Comparison of ENCODE assay signal across 27 mouse cellular contexts in genomic region chr14:23651682-23652081, GRCm38 (mm10).
DNase-seq lines count a peak whose midpoint lies in the region; ATAC-seq lines count a peak whose summit lies in the region.
"Had no signal": no experiment of that assay in that cellular context is flagged by ENCODE, and none has a peak within 500 bp of the region (broad histone marks: within the 10 kb centered on the region; RNA-seq: fewer than 3 reads in every experiment).

No protein-coding gene starts in this region.

- no peak overlapping the region for H3K4me2 ChIP-seq in forebrain, embryonic 14.5 days (ENCODE audit: low read length)
- no peak overlapping the region for H3K4me2 ChIP-seq in forebrain, embryonic 11.5 days (ENCODE audit: low read depth, low read length, severe bottlenecking)
- H3K4me2 ChIP-seq: limb, embryonic 12.5 days; liver, embryonic 15.5 days; midbrain, embryonic 15.5 days; neural tube, embryonic 12.5 days had no signal

- peak; percentile 37 for DNase-seq in forebrain, embryonic 14.5 days (ENCODE audit: low spot score)
- DNase-seq in forebrain, embryonic 11.5 days (ENCODE audit: low spot score), result no peak
- DNase-seq in heart, embryonic 10.5 days (ENCODE audit: low spot score), result peak; percentile 27
- DNase-seq in heart, postnatal 14 days, result no peak
- DNase-seq in lung, postnatal 4 days, result peak; percentile 13 to 43
- DNase-seq in lung, postnatal 36 days, result no peak
- DNase-seq in right cerebral cortex, postnatal 25 days, result peak; percentile 30
- DNase-seq in right cerebral cortex, postnatal 14 days, result no peak
- DNase-seq: adrenal gland, adult 8-10 months; cerebellum, adult 11 months; cerebellum, adult 9-10 months; cerebellum, postnatal 36 days; gastrocnemius, postnatal 10 days; kidney, adult 8-10 months; kidney, postnatal 4 days; thymus, adult 18-20 months; thymus, postnatal 25 days had no signal

- no peak overlapping the region for H3K9ac ChIP-seq in forebrain, embryonic 14.5 days (ENCODE audit: low read length)
- no peak overlapping the region for H3K9ac ChIP-seq in forebrain, embryonic 11.5 days (ENCODE audit: low read length)
- H3K9ac ChIP-seq: limb, embryonic 12.5 days; liver, embryonic 15.5 days; midbrain, embryonic 15.5 days; neural tube, embryonic 12.5 days had no signal

- no peaks in the 10 kb centered on the region for H3K9me3 ChIP-seq in forebrain, embryonic 14.5 days (replicated peaks; ENCODE audit: control insufficient read depth, low read length)
- H3K9me3 ChIP-seq in forebrain, embryonic 11.5 days (ENCODE audit: control insufficient read depth, low read length), result no peaks in the 10 kb centered on the region
- no peaks in the 10 kb centered on the region for H3K9me3 ChIP-seq in heart, embryonic 10.5 days
- H3K9me3 ChIP-seq: G1E; limb, embryonic 12.5 days; liver, embryonic 15.5 days; midbrain, embryonic 15.5 days; neural tube, embryonic 12.5 days had no signal

- H3K4me1 ChIP-seq in forebrain, embryonic 14.5 days (ENCODE audit: control insufficient read depth, insufficient read depth, low read length), result no peaks in the 10 kb centered on the region
- 0 out of 2 replicates have a peak, but pooled peaks cover 2% of the 10 kb centered on the region for H3K4me1 ChIP-seq in forebrain, embryonic 11.5 days (replicated peaks; ENCODE audit: control insufficient read depth, insufficient read depth, low read length)
- no peaks in the 10 kb centered on the region for H3K4me1 ChIP-seq in heart, embryonic 10.5 days
- H3K4me1 ChIP-seq: limb, embryonic 12.5 days; liver, embryonic 15.5 days; neural tube, embryonic 12.5 days had no signal

- no peak for ATAC-seq in forebrain, embryonic 14.5 days
- ATAC-seq in forebrain, embryonic 11.5 days (replicated peaks; ENCODE audit: low FRiP score), result no peak
- ATAC-seq: intestine, embryonic 16.5 days; midbrain, embryonic 15.5 days had no signal

- WGBS in forebrain, embryonic 14.5 days, result 61% methylated on average over 4 of the region's 4 CpGs
- WGBS in forebrain, embryonic 11.5 days, result 74% methylated on average over 4 of the region's 4 CpGs
- whole genome bisulfite sequencing in heart, embryonic 10.5 days, result 80% methylated on average over 4 of the region's 4 CpGs

- no peaks in the 10 kb centered on the region for H3K27me3 ChIP-seq in forebrain, embryonic 14.5 days (replicated peaks; ENCODE audit: control insufficient read depth, insufficient read depth, low read length)
- H3K27me3 ChIP-seq in forebrain, embryonic 11.5 days (ENCODE audit: control insufficient read depth, insufficient read depth, low read length), result no peaks in the 10 kb centered on the region
- 0 out of 2 replicates have a peak, but pooled peaks cover 4% of the 10 kb centered on the region for H3K27me3 ChIP-seq in heart, embryonic 10.5 days (ENCODE audit: insufficient read depth, poor library complexity, severe bottlenecking)
- H3K27me3 ChIP-seq: limb, embryonic 12.5 days; liver, embryonic 15.5 days; midbrain, embryonic 15.5 days; neural tube, embryonic 12.5 days had no signal

- H3K27ac ChIP-seq in forebrain, embryonic 14.5 days (ENCODE audit: low read depth, low read length), result no peak overlapping the region
- H3K27ac ChIP-seq in forebrain, embryonic 11.5 days (ENCODE audit: low read depth, low read length), result no peak overlapping the region
- H3K27ac ChIP-seq in heart, embryonic 10.5 days, result no peak overlapping the region
- H3K27ac ChIP-seq: kidney, postnatal 0 days; limb, embryonic 12.5 days; liver, embryonic 15.5 days; macrophage; midbrain, embryonic 15.5 days; neural tube, embryonic 12.5 days; stomach, postnatal 0 days had no signal

- no peaks in the 10 kb centered on the region for H3K36me3 ChIP-seq in forebrain, embryonic 14.5 days (ENCODE audit: control insufficient read depth, insufficient read depth, low read length)
- no peaks in the 10 kb centered on the region for H3K36me3 ChIP-seq in forebrain, embryonic 11.5 days (ENCODE audit: control insufficient read depth, insufficient read depth, low read length)
- H3K36me3 ChIP-seq in heart, embryonic 10.5 days, result no peaks in the 10 kb centered on the region
- H3K36me3 ChIP-seq: G1E; limb, embryonic 12.5 days; liver, embryonic 15.5 days; midbrain, embryonic 15.5 days; neural tube, embryonic 12.5 days had no signal

- no peak overlapping the region for H3K4me3 ChIP-seq in forebrain, embryonic 14.5 days (ENCODE audit: low read depth, low read length)
- no peak overlapping the region for H3K4me3 ChIP-seq in forebrain, embryonic 11.5 days (ENCODE audit: low read depth, low read length)
- no peak overlapping the region for H3K4me3 ChIP-seq in heart, embryonic 10.5 days
- H3K4me3 ChIP-seq: limb, embryonic 12.5 days; liver, embryonic 15.5 days; midbrain, embryonic 15.5 days; myocyte; neural tube, embryonic 12.5 days had no signal

- intact Hi-C loops in heart, postnatal 14 days (cut with DNase I), result no loop called here

Comparison
In these comparisons a context has a peak if more than half of its experiments do, and no peak if none do; other contexts are left out.
1. DNase-seq: peak in forebrain, embryonic 14.5 days (single experiment), heart, embryonic 10.5 days (single experiment), lung, postnatal 4 days (2 of 2) and right cerebral cortex, postnatal 25 days (single experiment); none in forebrain, embryonic 11.5 days (single experiment), heart, postnatal 14 days (0 of 2), lung, postnatal 36 days (single experiment) and right cerebral cortex, postnatal 14 days (single experiment).